Mouse (Mus musculus): ENCODE results near the gene Rfx7. TPM values are rescaled to one million over a fixed set of nuclear protein-coding genes. Genes with fewer than 3 reads are reported as not detected.

Gene Rfx7
- polyA plus RNA-seq (2017; shearing (Covaris generic)) = 42.1 TPM

GRCm38 (mm10) chr9:72531996-72532380, at the start of gene Rfx7:
Gene Rfx7 (plus strand): TSS chr9:72532240.

DNA sequence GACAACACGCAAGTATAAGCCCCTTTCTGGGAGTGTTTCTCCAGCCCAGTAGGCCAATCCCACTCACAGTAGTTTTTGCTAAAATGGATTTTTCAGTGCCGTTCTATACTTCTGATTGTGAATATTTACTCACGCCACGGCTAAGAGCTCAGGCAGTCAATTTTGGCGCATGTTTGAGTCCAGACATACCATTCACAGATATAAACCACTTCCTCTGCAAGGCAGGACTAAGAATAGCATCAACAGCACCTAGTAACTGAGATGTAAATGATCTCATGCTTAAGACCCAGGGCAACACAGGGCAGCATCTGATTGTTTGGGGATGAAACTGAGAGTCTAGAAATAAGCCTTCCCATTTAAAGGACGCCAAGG, 39.9 kb upstream of the Rfx7 start, which contains the start of gene Tex9:
Gene Tex9, minus strand, starts transcription at position 19 of the 372 bp plus-strand sequence.

GRCm38 (mm10) chr9:72661895-72662661, 130.0 kb downstream of the Rfx7 start, which contains the start of gene Nedd4:
Gene Nedd4 (plus strand): TSS chr9:72662346.

Other genes starting within 250 kb of the Rfx7 start
- gene Mns1, start 94.2 kb upstream of the Rfx7 start, polyA plus RNA-seq (2017; shearing (Covaris generic)) = 3.4 TPM
- gene Tex9, start 40.0 kb upstream of the Rfx7 start, polyA plus RNA-seq (2017; shearing (Covaris generic)) = 8.6 TPM
- gene Nedd4, start 130.1 kb downstream of the Rfx7 start, polyA plus RNA-seq (2017; shearing (Covaris generic)) = 0.98 TPM

Measured in naive thymus-derived CD4-positive, alpha-beta T cell, adult 5 months (primary cell).